Mouse (Mus musculus): Measurements from ENCODE around the gene Cxcl10. TPM values are rescaled to one million over a fixed set of nuclear protein-coding genes. Genes with fewer than 3 reads are reported as not detected.
"Not testable (repeated sequence)": the region's sequence is repeated elsewhere in the genome, so short reads cannot be mapped to it uniquely, and the experiment has no call there.

The Cxcl10 gene
- polyA plus RNA-seq, 1 experiment from 2014 or later, result 0.18 TPM

DNA sequence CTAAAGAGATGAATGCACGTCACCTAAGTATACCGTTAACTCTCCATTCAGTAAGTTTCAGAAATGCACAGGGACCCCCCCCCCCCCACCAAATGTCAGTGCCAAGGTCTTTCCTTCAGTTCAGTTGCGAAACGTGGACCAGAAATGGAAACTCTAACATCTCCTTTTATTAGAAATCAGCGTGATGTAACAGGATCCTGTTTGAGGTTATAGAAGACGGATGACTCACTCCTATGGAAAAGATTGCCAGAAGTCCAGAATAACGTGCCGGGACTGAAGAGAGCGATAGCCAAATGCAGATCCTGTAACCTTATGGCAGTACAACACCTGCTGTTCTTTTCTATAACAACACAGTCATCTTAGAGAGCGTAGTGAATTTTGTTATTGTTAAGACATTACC is 19.7 kb upstream of the Cxcl10 start:
- Histone ChIP-seq H3K9me3 (replicated peaks) (no peaks in the 10 kb centered on the region), H3K4me3 (replicated peaks) (no peak overlapping the region), H3K27me3 (replicated peaks) (no peaks in the 10 kb centered on the region), H3K9ac (replicated peaks) (no peak overlapping the region), H3K27ac (replicated peaks) (no peak overlapping the region), H3K36me3 (no peaks in the 10 kb centered on the region), H3K4me1 (peaks cover 17% of the 10 kb centered on the region), H3K4me2 (no peak overlapping the region)
- 76% methylated on average over 10 of the region's 10 CpGs for WGBS
- no peak for ATAC-seq (ENCODE audit: low FRiP score)

GRCm38 (mm10) chr5:92366565-92366964 is 17.9 kb upstream of the Cxcl10 start:
- WGBS, result 86% methylated on average over 6 of the region's 6 CpGs
- Histone ChIP-seq H3K4me2 (no peak overlapping the region), H3K9ac (replicated peaks) (no peak overlapping the region), H3K27me3 (replicated peaks) (no peaks in the 10 kb centered on the region), H3K9me3 (replicated peaks) (no peaks in the 10 kb centered on the region), H3K36me3 (no peaks in the 10 kb centered on the region), H3K4me1 (peaks cover 17% of the 10 kb centered on the region), H3K4me3 (replicated peaks) (no peak overlapping the region), H3K27ac (replicated peaks) (no peak overlapping the region)
- ATAC-seq (ENCODE audit: low FRiP score), result no peak

GRCm38 (mm10) chr5:92365146-92365705 is 16.5 kb upstream of the Cxcl10 start:
- H3K27me3 ChIP-seq (replicated peaks), result no peaks in the 10 kb centered on the region
- WGBS, result 80% methylated on average over 11 of the region's 11 CpGs
- no peaks in the 10 kb centered on the region for H3K9me3 ChIP-seq (replicated peaks)
- no peak overlapping the region for H3K4me2 ChIP-seq
- H3K4me3 ChIP-seq (replicated peaks), result no peak overlapping the region
- no peak overlapping the region for H3K27ac ChIP-seq (replicated peaks)
- H3K9ac ChIP-seq (replicated peaks), result no peak overlapping the region
- no peaks in the 10 kb centered on the region for H3K36me3 ChIP-seq
- no peak for ATAC-seq (ENCODE audit: low FRiP score)
- peaks cover 7% of the 10 kb centered on the region for H3K4me1 ChIP-seq

DNA sequence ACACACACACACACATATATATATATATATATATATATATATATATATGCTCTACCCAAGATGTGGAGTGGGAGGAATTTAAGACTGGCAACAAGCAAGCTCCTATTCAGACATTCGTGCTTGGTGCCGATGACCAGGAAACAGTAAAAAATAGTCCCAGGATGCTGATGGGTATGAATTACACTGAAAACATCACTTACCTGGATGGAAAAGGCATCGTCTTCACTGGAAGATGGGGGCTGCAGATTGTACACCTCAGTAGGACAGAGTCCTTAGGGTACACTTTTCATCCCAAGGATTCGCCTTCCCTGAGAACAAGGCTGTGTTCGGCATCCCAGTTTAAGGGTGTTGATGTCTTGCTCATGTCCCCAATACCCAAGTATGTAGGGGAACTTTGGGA is 15.3 kb upstream of the Cxcl10 start:
- Histone ChIP-seq H3K4me3 (replicated peaks) (no peak overlapping the region), H3K9ac (replicated peaks) (no peak overlapping the region), H3K4me1 (peaks cover 1% of the 10 kb centered on the region), H3K4me2 (no peak overlapping the region), H3K36me3 (no peaks in the 10 kb centered on the region), H3K27ac (replicated peaks) (no peak overlapping the region), H3K27me3 (replicated peaks) (no peaks in the 10 kb centered on the region), H3K9me3 (replicated peaks) (no peaks in the 10 kb centered on the region)
- 96% methylated on average over 5 of the region's 5 CpGs for WGBS
- no peak for ATAC-seq (ENCODE audit: low FRiP score)

- Histone ChIP-seq H3K4me2 (no peak overlapping the region), H3K9ac (replicated peaks) (no peak overlapping the region), H3K27ac (replicated peaks) (no peak overlapping the region), H3K27me3 (replicated peaks) (no peaks in the 10 kb centered on the region), H3K36me3 (no peaks in the 10 kb centered on the region), H3K4me1 (no peaks in the 10 kb centered on the region), H3K9me3 (replicated peaks) (no peaks in the 10 kb centered on the region), H3K4me3 (replicated peaks) (no peak overlapping the region)
- no peak for ATAC-seq (ENCODE audit: low FRiP score)
- WGBS, result 8% methylated on average over 4 of the region's 4 CpGs
Measured at GRCm38 (mm10) chr5:92363179-92363578, 14.5 kb upstream of the Cxcl10 start.

GRCm38 (mm10) chr5:92358767-92359455 is 10.2 kb upstream of the Cxcl10 start:
- no peaks in the 10 kb centered on the region for H3K4me1 ChIP-seq
- 79% methylated on average over 11 of the region's 11 CpGs for WGBS
- H3K27me3 ChIP-seq (replicated peaks), result no peaks in the 10 kb centered on the region
- no peak overlapping the region for H3K4me3 ChIP-seq (replicated peaks)
- no peak overlapping the region for H3K4me2 ChIP-seq
- no peak overlapping the region for H3K27ac ChIP-seq (replicated peaks)
- no peak for ATAC-seq (ENCODE audit: low FRiP score)
- H3K9me3 ChIP-seq (replicated peaks), result no peaks in the 10 kb centered on the region
- no peaks in the 10 kb centered on the region for H3K36me3 ChIP-seq
- no peak overlapping the region for H3K9ac ChIP-seq (replicated peaks)

DNA sequence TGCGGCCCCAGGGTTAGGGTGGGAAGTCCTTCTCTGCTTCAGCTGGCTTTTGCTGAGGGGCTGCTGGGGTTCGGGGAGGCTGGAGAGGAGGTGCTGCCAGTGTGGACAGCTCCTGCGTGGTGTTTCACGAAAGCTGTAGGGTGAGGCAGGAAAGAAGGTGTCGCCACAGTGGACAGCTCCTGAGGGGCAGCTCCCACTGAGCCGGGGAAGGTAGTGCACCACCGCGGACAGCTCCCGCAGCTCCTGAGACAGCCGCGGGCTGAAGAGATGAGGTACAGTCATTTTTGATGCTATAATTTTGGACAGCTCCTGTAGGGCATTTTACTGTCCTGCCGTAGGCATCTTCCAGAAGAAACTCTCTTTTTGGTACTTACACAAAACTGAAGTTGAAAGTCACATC is 9.3 kb upstream of the Cxcl10 start:
- ATAC-seq (ENCODE audit: low FRiP score), result no peak
- H3K4me2 ChIP-seq, result no peak overlapping the region
- 60% methylated on average over 11 of the region's 12 CpGs for WGBS

GRCm38 (mm10) chr5:92353517-92353916 is 4.8 kb upstream of the Cxcl10 start:
- H3K4me2 ChIP-seq, result peak overlapping the region; percentile 34
- no peaks in the 10 kb centered on the region for H3K9me3 ChIP-seq (replicated peaks)
- H3K9ac ChIP-seq (replicated peaks), result no peak overlapping the region
- 0 out of 2 replicates have a peak, but pooled peaks cover 4% of the 10 kb centered on the region for H3K27me3 ChIP-seq (replicated peaks)
- no peak overlapping the region for H3K27ac ChIP-seq (replicated peaks)
- H3K36me3 ChIP-seq, result no peaks in the 10 kb centered on the region
- peaks cover 4% of the 10 kb centered on the region for H3K4me1 ChIP-seq
- no peak overlapping the region for H3K4me3 ChIP-seq (replicated peaks)
- 52% methylated on average over 11 of the region's 11 CpGs for WGBS
- no peak for ATAC-seq (ENCODE audit: low FRiP score)

More for the DNA sequence above, 9.3 kb upstream of the Cxcl10 start:
- no peak overlapping the region for H3K27ac ChIP-seq (replicated peaks)
- no peaks in the 10 kb centered on the region for H3K27me3 ChIP-seq (replicated peaks)
- no peaks in the 10 kb centered on the region for H3K4me1 ChIP-seq
- no peaks in the 10 kb centered on the region for H3K9me3 ChIP-seq (replicated peaks)
- H3K36me3 ChIP-seq, result no peaks in the 10 kb centered on the region
- no peak overlapping the region for H3K4me3 ChIP-seq (replicated peaks)
- no peak overlapping the region for H3K9ac ChIP-seq (replicated peaks)

DNA sequence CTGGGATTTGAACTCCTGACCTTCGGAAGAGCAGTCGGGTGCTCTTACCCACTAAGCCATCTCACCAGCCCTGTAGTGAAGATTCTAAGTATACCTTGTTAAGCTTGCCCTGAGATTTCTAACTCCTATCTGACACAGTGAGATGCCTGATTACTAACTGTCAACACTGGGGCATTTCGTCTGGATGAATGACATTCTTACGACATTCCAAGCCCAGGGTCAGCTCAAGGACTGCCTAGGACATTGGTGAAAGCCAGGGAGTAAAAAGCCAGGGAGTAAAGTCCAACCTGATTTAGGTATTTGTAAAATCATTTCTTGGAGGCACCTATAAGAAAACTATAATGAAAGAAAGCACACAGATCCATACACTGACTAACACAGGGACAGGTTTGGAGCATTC is 4.0 kb upstream of the Cxcl10 start:
- H3K27ac ChIP-seq (replicated peaks); H3K27me3 ChIP-seq (replicated peaks); H3K9me3 ChIP-seq (replicated peaks); H3K9ac ChIP-seq (replicated peaks); H3K4me3 ChIP-seq (replicated peaks); H3K36me3 ChIP-seq; ATAC-seq (ENCODE audit: low FRiP score); H3K4me2 ChIP-seq: not testable (repeated sequence)
- WGBS, result 82% methylated on average over 4 of the region's 4 CpGs
- H3K4me1 ChIP-seq, result peaks cover 10% of the 10 kb centered on the region

GRCm38 (mm10) chr5:92349731-92350130 is 1.0 kb upstream of the Cxcl10 start:
- peaks cover 6% of the 10 kb centered on the region; the same call in 1 of the 2 replicates for H3K27me3 ChIP-seq (replicated peaks)
- H3K4me3 ChIP-seq (replicated peaks), result no peak overlapping the region
- ATAC-seq (ENCODE audit: low FRiP score), result no peak
- 82% methylated on average over 7 of the region's 7 CpGs for WGBS
- no peaks in the 10 kb centered on the region for H3K36me3 ChIP-seq
- H3K27ac ChIP-seq (replicated peaks), result no peak overlapping the region
- H3K9me3 ChIP-seq (replicated peaks), result no peaks in the 10 kb centered on the region
- no peak overlapping the region for H3K4me2 ChIP-seq
- peaks cover 10% of the 10 kb centered on the region for H3K4me1 ChIP-seq
- H3K9ac ChIP-seq (replicated peaks), result no peak overlapping the region

GRCm38 (mm10) chr5:92345006-92345405 is 3.7 kb downstream of the Cxcl10 start:
- H3K9ac ChIP-seq (replicated peaks), result no peak overlapping the region
- no peak overlapping the region for H3K27ac ChIP-seq (replicated peaks)
- no peaks in the 10 kb centered on the region for H3K9me3 ChIP-seq (replicated peaks)
- H3K4me2 ChIP-seq, result no peak overlapping the region
- no peak overlapping the region for H3K4me3 ChIP-seq (replicated peaks)
- WGBS, result 96% methylated on average over 8 of the region's 8 CpGs
- ATAC-seq (ENCODE audit: low FRiP score), result no peak
- peaks cover 10% of the 10 kb centered on the region for H3K4me1 ChIP-seq
- H3K27me3 ChIP-seq (replicated peaks), result peaks cover 6% of the 10 kb centered on the region; the same call in 1 of the 2 replicates
- no peaks in the 10 kb centered on the region for H3K36me3 ChIP-seq

GRCm38 (mm10) chr5:92340606-92341005 is 8.1 kb downstream of the Cxcl10 start:
- Histone ChIP-seq H3K4me2 (no peak overlapping the region), H3K27me3 (replicated peaks) (no peaks in the 10 kb centered on the region), H3K4me3 (replicated peaks) (no peak overlapping the region), H3K9me3 (replicated peaks) (no peaks in the 10 kb centered on the region), H3K4me1 (no peaks in the 10 kb centered on the region), H3K9ac (replicated peaks) (no peak overlapping the region), H3K27ac (replicated peaks) (no peak overlapping the region), H3K36me3 (no peaks in the 10 kb centered on the region)
- 74% methylated on average over 4 of the region's 4 CpGs for WGBS
- ATAC-seq (ENCODE audit: low FRiP score), result no peak
